ENCODE assay signal across 14 mouse cellular contexts in genomic region chr12:85146355-85146754, GRCm38 (mm10). TPM values are rescaled to one million over a fixed set of nuclear protein-coding genes. Genes with fewer than 3 reads are reported as not detected.
DNase-seq lines count a peak whose midpoint lies in the region; ATAC-seq lines count a peak whose summit lies in the region.
"Had no signal": no experiment of that assay in that cellular context is flagged by ENCODE, and none has a peak within 500 bp of the region (broad histone marks: within the 10 kb centered on the region; RNA-seq: fewer than 3 reads in every experiment).

No protein-coding gene starts in this region.

- no peak for DNase-seq in heart, postnatal 36 days
- no peak for DNase-seq in lung, postnatal 14 days
- DNase-seq in embryonic facial prominence, embryonic 14.5 days (ENCODE audit: low spot score), result peak; percentile 42
- peak; percentile 43 for DNase-seq in retina, postnatal 1 day
- DNase-seq in yolk sac, embryonic 10.5 days (ENCODE audit: low spot score), result no peak
- DNase-seq in testis, postnatal 10 days (ENCODE audit: low spot score), result no peak
- DNase-seq: cerebellum, adult 11-12 months; right cerebral cortex, postnatal 25 days; thymus, adult 2 months had no signal

- no peak overlapping the region for H3K27ac ChIP-seq in heart, embryonic 15.5 days
- H3K27ac ChIP-seq in lung, embryonic 15.5 days, result peak overlapping the region; percentile 51; the same call in 1 of the 2 replicates
- H3K27ac ChIP-seq in embryonic facial prominence, embryonic 14.5 days (replicated peaks; ENCODE audit: low read depth, low read length), result no peak overlapping the region
- H3K27ac ChIP-seq: neural tube, embryonic 12.5 days had no signal

- ATAC-seq in heart, embryonic 15.5 days (replicated peaks; ENCODE audit: insufficient number of reproducible peaks, insufficient read depth, low FRiP score, low read depth), result peak; percentile 34; the same call in 1 of the 2 replicates
- peak; percentile 24; the same call in 1 of the 2 replicates for ATAC-seq in lung, embryonic 15.5 days (ENCODE audit: borderline replicate concordance, extremely low read depth, low FRiP score, low TSS enrichment)
- ATAC-seq in embryonic facial prominence, embryonic 14.5 days (ENCODE audit: low read depth), result no peak
- ATAC-seq: inflammation-experienced regulatory T-cells, adult 6 months had no signal

- H3K4me1 ChIP-seq in heart, embryonic 15.5 days (replicated peaks), result peaks cover 26% of the 10 kb centered on the region
- H3K4me1 ChIP-seq in lung, embryonic 15.5 days, result peaks cover 34% of the 10 kb centered on the region
- 0 out of 2 replicates have a peak, but pooled peaks cover 5% of the 10 kb centered on the region for H3K4me1 ChIP-seq in embryonic facial prominence, embryonic 14.5 days (ENCODE audit: control insufficient read depth, insufficient read depth, low read length)

- no peak overlapping the region for H3K9ac ChIP-seq in heart, embryonic 15.5 days
- H3K9ac ChIP-seq in lung, embryonic 15.5 days, result no peak overlapping the region
- no peak overlapping the region for H3K9ac ChIP-seq in embryonic facial prominence, embryonic 14.5 days (ENCODE audit: low read depth, low read length)
- H3K9ac ChIP-seq: embryonic facial prominence, embryonic 15.5 days; neural tube, embryonic 12.5 days had no signal

- no peak overlapping the region for H3K4me3 ChIP-seq in heart, embryonic 15.5 days
- no peak overlapping the region for H3K4me3 ChIP-seq in lung, embryonic 15.5 days
- H3K4me3 ChIP-seq in embryonic facial prominence, embryonic 14.5 days (ENCODE audit: low read depth, low read length), result no peak overlapping the region
- H3K4me3 ChIP-seq: embryonic facial prominence, embryonic 15.5 days; neural tube, embryonic 12.5 days had no signal

- no peaks in the 10 kb centered on the region for H3K9me3 ChIP-seq in heart, embryonic 15.5 days (replicated peaks)
- H3K9me3 ChIP-seq in lung, embryonic 15.5 days, result no peaks in the 10 kb centered on the region
- no peaks in the 10 kb centered on the region for H3K9me3 ChIP-seq in embryonic facial prominence, embryonic 14.5 days (ENCODE audit: control insufficient read depth, low read length)
- H3K9me3 ChIP-seq: embryonic facial prominence, embryonic 15.5 days; neural tube, embryonic 12.5 days had no signal

- H3K27me3 ChIP-seq in heart, embryonic 15.5 days, result peaks cover 3% of the 10 kb centered on the region; the same call in 1 of the 2 replicates
- H3K27me3 ChIP-seq in lung, embryonic 15.5 days, result peaks cover 12% of the 10 kb centered on the region
- peaks cover 12% of the 10 kb centered on the region; the same call in 1 of the 2 replicates for H3K27me3 ChIP-seq in embryonic facial prominence, embryonic 14.5 days (replicated peaks; ENCODE audit: control insufficient read depth, insufficient read depth, low read length)

- intact Hi-C loops in heart, postnatal 36 days (cut with DNase I), result loop anchor here (2.0 to 10.0 kb wide), 2 partner anchors 22 to 348 kb away; no protein-coding TSS in a partner anchor

- no peaks in the 10 kb centered on the region for H3K36me3 ChIP-seq in heart, embryonic 15.5 days
- H3K36me3 ChIP-seq in lung, embryonic 15.5 days, result no peaks in the 10 kb centered on the region
- no peaks in the 10 kb centered on the region for H3K36me3 ChIP-seq in embryonic facial prominence, embryonic 14.5 days (ENCODE audit: control insufficient read depth, insufficient read depth, low read length)
- H3K36me3 ChIP-seq: embryonic facial prominence, embryonic 15.5 days had no signal

- 23% methylated on average over 11 of the region's 11 CpGs for WGBS in heart, embryonic 15.5 days
- WGBS in lung, embryonic 15.5 days, result 17% methylated on average over 11 of the region's 11 CpGs
- WGBS in embryonic facial prominence, embryonic 14.5 days, result 32% methylated on average over 9 of the region's 11 CpGs

- H3K4me2 ChIP-seq in heart, embryonic 15.5 days, result no peak overlapping the region
- no peak overlapping the region for H3K4me2 ChIP-seq in lung, embryonic 15.5 days
- H3K4me2 ChIP-seq in embryonic facial prominence, embryonic 14.5 days (ENCODE audit: low read depth, low read length), result no peak overlapping the region
- H3K4me2 ChIP-seq: embryonic facial prominence, embryonic 15.5 days; neural tube, embryonic 12.5 days had no signal

RNA-seq across cellular contexts. Expression of gene Rps6kl1, which starts 4.7 kb away (rescaled TPM):
- polyA plus RNA-seq in heart, embryonic 15.5 days (2015; fragmentation: Nextera tagmentation; extraction: Ambion mirVana), result 0.87 and 1.9 TPM in 2 replicates
- 1 to 10 TPM; 3.6 to 3.9 TPM for total RNA-seq in heart, postnatal 36 days (2021)
- 1.1 and 1.4 TPM in 2 replicates for polyA plus RNA-seq in lung, embryonic 15.5 days (2015; fragmentation: Nextera tagmentation; extraction: Ambion mirVana)
- 1.5 and 1.8 TPM in 2 replicates for polyA plus RNA-seq in embryonic facial prominence, embryonic 14.5 days (2014; fragmentation: Nextera tagmentation; extraction: Ambion mirVana)

RNA-seq across cellular contexts. Expression of gene Pgf, which starts 31.2 kb away (rescaled TPM):
- 8.9 and 9.5 TPM in 2 replicates for polyA plus RNA-seq in heart, embryonic 15.5 days (2015; fragmentation: Nextera tagmentation; extraction: Ambion mirVana)
- total RNA-seq in heart, postnatal 36 days (2021), result 1 to 10 TPM; 3.4 to 4.6 TPM
- polyA plus RNA-seq in lung, embryonic 15.5 days (2015; fragmentation: Nextera tagmentation; extraction: Ambion mirVana), result 10.8 and 12.7 TPM in 2 replicates
- 18.0 and 20.2 TPM in 2 replicates for polyA plus RNA-seq in embryonic facial prominence, embryonic 14.5 days (2014; fragmentation: Nextera tagmentation; extraction: Ambion mirVana)
- polyA plus RNA-seq: inflammation-experienced regulatory T-cells, adult 6 months had no signal

RNA-seq across cellular contexts. Expression of gene Dlst, which starts 35.7 kb away (rescaled TPM):
- 199 and 204 TPM in 2 replicates for polyA plus RNA-seq in heart, embryonic 15.5 days (2015; fragmentation: Nextera tagmentation; extraction: Ambion mirVana)
- 100 to 1,000 TPM; 681 to 829 TPM for total RNA-seq in heart, postnatal 36 days (2021)
- 108 and 109 TPM in 2 replicates for polyA plus RNA-seq in lung, embryonic 15.5 days (2015; fragmentation: Nextera tagmentation; extraction: Ambion mirVana)
- 110 and 112 TPM in 2 replicates for polyA plus RNA-seq in embryonic facial prominence, embryonic 14.5 days (2014; fragmentation: Nextera tagmentation; extraction: Ambion mirVana)

RNA-seq across cellular contexts. Expression of gene Prox2, which starts 35.8 kb away (rescaled TPM):
- polyA plus RNA-seq in heart, embryonic 15.5 days (2015; fragmentation: Nextera tagmentation; extraction: Ambion mirVana), result 2.5 TPM in 2 replicates
- total RNA-seq in heart, postnatal 36 days (2021), result 1 to 10 TPM; 2.1 to 2.3 TPM
- polyA plus RNA-seq in lung, embryonic 15.5 days (2015; fragmentation: Nextera tagmentation; extraction: Ambion mirVana), result 5.5 and 6.6 TPM in 2 replicates
- polyA plus RNA-seq in embryonic facial prominence, embryonic 14.5 days (2014; fragmentation: Nextera tagmentation; extraction: Ambion mirVana), result 2.9 and 3.9 TPM in 2 replicates

Comparison
In these comparisons a context has a peak if more than half of its experiments do, and no peak if none do; other contexts are left out.
1. DNase-seq: peak in embryonic facial prominence, embryonic 14.5 days (single experiment) and retina, postnatal 1 day (single experiment); none in heart, postnatal 36 days (0 of 2), lung, postnatal 14 days (single experiment), yolk sac, embryonic 10.5 days (single experiment) and testis, postnatal 10 days (single experiment).